Mouse (Mus musculus): ENCODE measurements around the gene Vegfd.

DNA sequence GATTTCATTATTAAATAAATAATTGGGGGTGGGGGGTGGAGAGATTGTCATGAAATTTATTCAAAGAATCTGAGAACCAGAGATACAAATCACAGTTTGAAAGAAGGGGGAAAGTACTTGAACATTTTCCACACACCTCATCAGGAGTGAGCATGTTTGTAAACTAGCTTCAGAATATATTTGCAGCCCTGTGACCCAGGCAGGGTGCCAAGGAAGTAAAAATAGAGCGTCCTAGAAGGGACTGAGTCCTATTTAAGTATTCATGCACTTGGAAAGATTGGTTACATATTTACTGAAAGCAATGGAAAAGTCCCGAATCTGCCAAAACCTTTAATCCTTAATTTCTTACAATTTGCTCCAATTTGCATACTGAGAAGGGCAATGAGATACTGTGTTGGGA, 67.0 kb downstream of the Vegfd start:
- TF ChIP-seq POLR2A (IDR thresholded peaks at IDR 0.05; ENCODE audit: control insufficient read depth in 1 of 2, insufficient read depth in 1 of 2, low read depth in 1 of 2, low read length in 2 of 2, poor library complexity in 1 of 2) (no peak), EP300 (IDR thresholded peaks at IDR 0.05; ENCODE audit: low read depth in 1 of 2, low read length in 2 of 2) (no peak), E2F4 (IDR thresholded peaks at IDR 0.05; ENCODE audit: borderline replicate concordance, low read depth, low read length) (no peak), POLR2AphosphoS5 (IDR thresholded peaks at IDR 0.05; ENCODE audit: borderline replicate concordance, low read depth, low read length) (no peak), TAL1 (IDR thresholded peaks at IDR 0.05; ENCODE audit: low read length) (no peak), TCF12 (IDR thresholded peaks at IDR 0.05; ENCODE audit: low read depth, low read length) (no peak), CTCF (IDR thresholded peaks at IDR 0.05 in 2 of 3, conservative IDR thresholded peaks at IDR 0.05 in 1 of 3; ENCODE audit: control insufficient read depth in 1 of 3, insufficient read depth in 1 of 3, low read depth in 2 of 3, low read length in 3 of 3, poor library complexity in 1 of 3, severe bottlenecking in 1 of 3) (no peak), NRF1 (IDR thresholded peaks at IDR 0.05; ENCODE audit: insufficient read depth, low read depth, low read length, poor library complexity, severe bottlenecking) (no peak), MYC (IDR thresholded peaks at IDR 0.05; ENCODE audit: low read depth, low read length) (no peak), HCFC1 (IDR thresholded peaks at IDR 0.05; ENCODE audit: low read depth, low read length) (no peak), MAX (IDR thresholded peaks at IDR 0.05; ENCODE audit: low read length) (no peak), USF2 (IDR thresholded peaks at IDR 0.05; ENCODE audit: borderline replicate concordance in 1 of 2, insufficient read depth in 1 of 2, low read depth in 1 of 2, low read length in 2 of 2) (no peak)
